Mouse (Mus musculus) hindbrain, embryonic 14.5 days (tissue): Measurements from ENCODE around the gene Il13. TPM values are rescaled to one million over a fixed set of nuclear protein-coding genes. Genes with fewer than 3 reads are reported as not detected.

Experiments used
- ATAC-seq: fragments of 200-750 bp; cut with Nextera tagmentation; 2 replicates; pipeline ENCODE4 v1.8.0; 2017; ENCODE audit warnings: moderate number of reproducible peaks, mild to moderate bottlenecking, moderate TSS enrichment, moderate library complexity; ENCODE audit not compliant: low FRiP score
- DNase-seq: peaks from one replicate; pipeline ENCODE4 v3.0.0-alpha.2; 2015; ENCODE audit warnings: low spot score
- H3K27ac ChIP-seq: fragments of 300-500 bp; sonication (generic); 2 replicates; pipeline ENCODE4 v1.5.1; 2014; ENCODE audit warnings: mild to moderate bottlenecking, moderate library complexity
- H3K27me3 ChIP-seq: fragments of 300-500 bp; sonication (generic); 2 replicates; pipeline ENCODE4 v1.6.1; 2014; ENCODE audit warnings: mild to moderate bottlenecking, low read length, mixed read lengths; ENCODE audit not compliant: control insufficient read depth, insufficient read depth
- H3K36me3 ChIP-seq: fragments of 300-500 bp; sonication (generic); replicated peaks from 2 replicates; pipeline ENCODE4 v1.6.1; 2014; ENCODE audit not compliant: control insufficient read depth, insufficient read depth
- H3K4me1 ChIP-seq: fragments of 300-500 bp; sonication (generic); replicated peaks from 2 replicates; pipeline ENCODE4 v1.6.1; 2014; ENCODE audit warnings: antibody characterized with exemption, low read length, mixed read lengths; ENCODE audit not compliant: control insufficient read depth, insufficient read depth
- H3K4me2 ChIP-seq: fragments of 300-500 bp; sonication (generic); replicated peaks from 2 replicates; pipeline ENCODE4 v1.6.1; 2014; ENCODE audit warnings: mild to moderate bottlenecking, moderate library complexity
- H3K4me3 ChIP-seq: fragments of 300-500 bp; sonication (generic); replicated peaks from 2 replicates; pipeline ENCODE4 v1.5.1; 2014; ENCODE audit warnings: mild to moderate bottlenecking, low read length
- H3K9ac ChIP-seq: fragments of 300-500 bp; sonication (generic); 2 replicates; pipeline ENCODE4 v1.6.1; 2014
- H3K9me3 ChIP-seq: fragments of 300-500 bp; sonication (generic); 2 replicates; pipeline ENCODE4 v1.6.1; 2016; ENCODE audit warnings: low read length; ENCODE audit not compliant: control insufficient read depth
- WGBS: fragments of 180-500 bp; shearing (Covaris S2); extraction: QIAGEN DNeasy Blood & Tissue Kit; methylation state at CpG from one replicate; pipeline ENCODE4 v1.1.7; 2014; 5-methylcytosine and 5-hydroxymethylcytosine counted together
- polyA plus RNA-seq: library from polyadenylated mRNA; unstranded; fragments of >200 nt; fragmentation: Nextera tagmentation; extraction: Ambion mirVana; gene quantifications from 2 replicates; pipeline ENCODE4 v1.2.1, GENCODE M21; 2014

Il13 gene
- polyA plus RNA-seq, result not detected in 2 replicates

GRCm38 (mm10) chr11:53634556-53634955 is at the start of gene Il13:
Il13 (minus strand) TSS chr11:53634702.
- Histone ChIP-seq H3K27ac (no peak within 1 kb of the TSS), H3K9ac (no peak within 1 kb of the TSS), H3K9me3 (no peaks in the 10 kb centered on the region), H3K4me2 (no peak within 1 kb of the TSS), H3K4me3 (no peak within 1 kb of the TSS), H3K4me1 (no peaks in the 10 kb centered on the region), H3K36me3 (no peaks in the 10 kb centered on the region), H3K27me3 (peaks cover 19% of the 10 kb centered on the region)
- DNase-seq (no peak), ATAC-seq (no peak)
- WGBS, result 94% methylated on average over 8 of the region's 8 CpGs

GRCm38 (mm10) chr11:53682994-53683530 is 48.6 kb upstream of the Il13 start:
- H3K27me3 ChIP-seq, result no peaks in the 10 kb centered on the region
- H3K27ac ChIP-seq, result no peak overlapping the region
- H3K4me2 ChIP-seq, result no peak overlapping the region
- H3K9ac ChIP-seq, result no peak overlapping the region
- no peak overlapping the region for H3K4me3 ChIP-seq
- no peak for DNase-seq
- 96% methylated on average over 9 of the region's 9 CpGs for WGBS
- H3K36me3 ChIP-seq, result peaks cover 30% of the 10 kb centered on the region
- ATAC-seq, result no peak
- no peaks in the 10 kb centered on the region for H3K4me1 ChIP-seq
- H3K9me3 ChIP-seq, result no peaks in the 10 kb centered on the region

GRCm38 (mm10) chr11:53682170-53682569 is 47.7 kb upstream of the Il13 start:
- 91% methylated on average over 2 of the region's 2 CpGs for WGBS

GRCm38 (mm10) chr11:53681686-53682085 is 47.2 kb upstream of the Il13 start:
- no peaks in the 10 kb centered on the region for H3K9me3 ChIP-seq
- WGBS, result 97% methylated on average over 2 of the region's 2 CpGs
- no peak overlapping the region for H3K4me2 ChIP-seq
- ATAC-seq (no peak), DNase-seq (no peak)
- H3K36me3 ChIP-seq, result peaks cover 38% of the 10 kb centered on the region
- H3K27me3 ChIP-seq, result no peaks in the 10 kb centered on the region
- H3K27ac ChIP-seq, result no peak overlapping the region
- no peak overlapping the region for H3K4me3 ChIP-seq
- H3K9ac ChIP-seq, result no peak overlapping the region
- no peaks in the 10 kb centered on the region for H3K4me1 ChIP-seq

More at GRCm38 (mm10) chr11:53682170-53682569, 47.7 kb upstream of the Il13 start:
- H3K36me3 ChIP-seq, result peaks cover 35% of the 10 kb centered on the region
- no peak overlapping the region for H3K4me2 ChIP-seq
- ATAC-seq (no peak), DNase-seq (no peak)
- H3K4me1 ChIP-seq, result no peaks in the 10 kb centered on the region
- H3K9me3 ChIP-seq, result no peaks in the 10 kb centered on the region
- H3K27ac ChIP-seq, result no peak overlapping the region
- H3K27me3 ChIP-seq, result no peaks in the 10 kb centered on the region
- H3K9ac ChIP-seq, result no peak overlapping the region
- H3K4me3 ChIP-seq, result no peak overlapping the region

GRCm38 (mm10) chr11:53680141-53680540 is 45.6 kb upstream of the Il13 start:
- no peak overlapping the region for H3K4me2 ChIP-seq
- no peaks in the 10 kb centered on the region for H3K9me3 ChIP-seq
- H3K36me3 ChIP-seq, result peaks cover 44% of the 10 kb centered on the region
- H3K27me3 ChIP-seq, result no peaks in the 10 kb centered on the region
- no peak overlapping the region for H3K4me3 ChIP-seq
- H3K9ac ChIP-seq, result no peak overlapping the region
- no peak for ATAC-seq
- no peaks in the 10 kb centered on the region for H3K4me1 ChIP-seq
- 90% methylated on average over 4 of the region's 4 CpGs for WGBS
- H3K27ac ChIP-seq, result no peak overlapping the region
- DNase-seq, result no peak

GRCm38 (mm10) chr11:53671414-53671813 is 36.9 kb upstream of the Il13 start:
- 92% methylated on average over 4 of the region's 4 CpGs for WGBS
- DNase-seq (no peak), ATAC-seq (no peak)
- Histone ChIP-seq H3K36me3 (peaks cover 42% of the 10 kb centered on the region), H3K9me3 (no peaks in the 10 kb centered on the region), H3K4me3 (no peak overlapping the region), H3K4me1 (no peaks in the 10 kb centered on the region), H3K27ac (no peak overlapping the region), H3K9ac (no peak overlapping the region), H3K27me3 (no peaks in the 10 kb centered on the region), H3K4me2 (no peak overlapping the region)

GRCm38 (mm10) chr11:53664091-53664490 is 29.6 kb upstream of the Il13 start:
- Histone ChIP-seq H3K9me3 (no peaks in the 10 kb centered on the region), H3K4me3 (no peak overlapping the region), H3K4me2 (no peak overlapping the region), H3K27ac (no peak overlapping the region), H3K9ac (no peak overlapping the region), H3K36me3 (peaks cover 24% of the 10 kb centered on the region), H3K27me3 (no peaks in the 10 kb centered on the region), H3K4me1 (no peaks in the 10 kb centered on the region)
- ATAC-seq, result no peak
- 88% methylated on average over 5 of the region's 5 CpGs for WGBS
- DNase-seq, result no peak

- Histone ChIP-seq H3K27me3 (no peaks in the 10 kb centered on the region), H3K9ac (no peak overlapping the region), H3K27ac (no peak overlapping the region), H3K4me1 (no peaks in the 10 kb centered on the region), H3K36me3 (peaks cover 17% of the 10 kb centered on the region), H3K4me2 (no peak overlapping the region), H3K4me3 (no peak overlapping the region), H3K9me3 (no peaks in the 10 kb centered on the region)
- DNase-seq, result no peak
- WGBS, result 82% methylated on average over 14 of the region's 14 CpGs
- ATAC-seq, result no peak
Observed at GRCm38 (mm10) chr11:53662794-53663674, 28.5 kb upstream of the Il13 start.

GRCm38 (mm10) chr11:53657828-53658227 is 23.3 kb upstream of the Il13 start:
- Histone ChIP-seq H3K9ac (no peak overlapping the region), H3K4me2 (no peak overlapping the region)

More at GRCm38 (mm10) chr11:53657828-53658227, 23.3 kb upstream of the Il13 start:
- ATAC-seq, result no peak
- 94% methylated on average over 6 of the region's 6 CpGs for WGBS
- Histone ChIP-seq H3K4me3 (no peak overlapping the region), H3K27ac (no peak overlapping the region), H3K4me1 (no peaks in the 10 kb centered on the region), H3K9me3 (no peaks in the 10 kb centered on the region), H3K27me3 (no peaks in the 10 kb centered on the region), H3K36me3 (peaks cover 9% of the 10 kb centered on the region; the same call in 1 of the 2 replicates)
- DNase-seq, result no peak
